Mouse (Mus musculus) limb, embryonic 14.5 days (tissue): ENCODE data around the gene Lsamp. TPM values are rescaled to one million over a fixed set of nuclear protein-coding genes. Genes with fewer than 3 reads are reported as not detected.

Source experiments
- ATAC-seq: fragments of 200-750 bp; cut with Nextera tagmentation; 2 replicates; pipeline ENCODE4 v1.8.0; 2017; ENCODE audit warnings: low read depth, moderate number of reproducible peaks, moderate TSS enrichment; ENCODE audit not compliant: low FRiP score
- DNase-seq: peaks from one replicate; pipeline ENCODE4 v3.0.0-alpha.2; 2015; ENCODE audit warnings: low spot score
- H3K27ac ChIP-seq: fragments of 300-500 bp; sonication (generic); replicated peaks from 2 replicates; pipeline ENCODE4 v1.5.1; 2014; ENCODE audit warnings: low read depth, mild to moderate bottlenecking, low read length, moderate library complexity, mixed read lengths
- H3K27me3 ChIP-seq: fragments of 300-500 bp; sonication (generic); 2 replicates; pipeline ENCODE4 v1.6.1; 2014; ENCODE audit warnings: low read length, mixed read lengths; ENCODE audit not compliant: control insufficient read depth, insufficient read depth
- H3K36me3 ChIP-seq: fragments of 300-500 bp; sonication (generic); 2 replicates; pipeline ENCODE4 v1.6.1; 2014; ENCODE audit warnings: mild to moderate bottlenecking, low read length, moderate library complexity, mixed read lengths; ENCODE audit not compliant: control insufficient read depth, insufficient read depth
- H3K4me1 ChIP-seq: fragments of 300-500 bp; sonication (generic); 2 replicates; pipeline ENCODE4 v1.6.1; 2014; ENCODE audit warnings: antibody characterized with exemption, low read length, mixed read lengths; ENCODE audit not compliant: control insufficient read depth, insufficient read depth
- H3K4me2 ChIP-seq: fragments of 300-500 bp; sonication (generic); replicated peaks from 2 replicates; pipeline ENCODE4 v1.6.1; 2014; ENCODE audit warnings: low read depth, mild to moderate bottlenecking, low read length, moderate library complexity; ENCODE audit not compliant: severe bottlenecking
- H3K4me3 ChIP-seq: fragments of 300-500 bp; sonication (generic); replicated peaks from 2 replicates; pipeline ENCODE4 v1.5.1; 2014; ENCODE audit warnings: low read length
- H3K9ac ChIP-seq: fragments of 300-500 bp; sonication (generic); 2 replicates; pipeline ENCODE4 v1.6.1; 2014; ENCODE audit warnings: mild to moderate bottlenecking, low read depth, low read length, moderate library complexity; ENCODE audit not compliant: severe bottlenecking
- H3K9me3 ChIP-seq: fragments of 300-500 bp; sonication (generic); 2 replicates; pipeline ENCODE4 v1.6.1; 2016; ENCODE audit warnings: low read length; ENCODE audit not compliant: control insufficient read depth
- POLR2A ChIP-seq: fragments of 200-500 bp; IDR thresholded peaks from 2 replicates; pipeline ENCODE4 v1.8.0; 2012; ENCODE audit warnings: inconsistent platforms, mild to moderate bottlenecking, moderate library complexity, borderline replicate concordance; ENCODE audit not compliant: insufficient read depth, insufficient read length; ENCODE audit errors: extremely low read depth
- WGBS: fragments of 180-500 bp; shearing (Covaris S2); extraction: QIAGEN DNeasy Blood & Tissue Kit; methylation state at CpG from one replicate; pipeline ENCODE4 v1.1.7; 2014; 5-methylcytosine and 5-hydroxymethylcytosine counted together
- polyA plus RNA-seq, 2 experiments: library from polyadenylated mRNA; depleted of rRNA in 1 of 2; stranded (reverse) in 1 of 2; unstranded in 1 of 2; fragments of >200 nt; fragmentation: Nextera tagmentation in 1 of 2; extraction: Ambion mirVana in 1 of 2; gene quantifications; 2 replicates each; pipeline versions ENCODE4 v1.2.1 to v1.2.3; 2012 to 2014

The Lsamp gene
- polyA plus RNA-seq, 2 experiments: 5.3 to 11.8 TPM

DNA sequence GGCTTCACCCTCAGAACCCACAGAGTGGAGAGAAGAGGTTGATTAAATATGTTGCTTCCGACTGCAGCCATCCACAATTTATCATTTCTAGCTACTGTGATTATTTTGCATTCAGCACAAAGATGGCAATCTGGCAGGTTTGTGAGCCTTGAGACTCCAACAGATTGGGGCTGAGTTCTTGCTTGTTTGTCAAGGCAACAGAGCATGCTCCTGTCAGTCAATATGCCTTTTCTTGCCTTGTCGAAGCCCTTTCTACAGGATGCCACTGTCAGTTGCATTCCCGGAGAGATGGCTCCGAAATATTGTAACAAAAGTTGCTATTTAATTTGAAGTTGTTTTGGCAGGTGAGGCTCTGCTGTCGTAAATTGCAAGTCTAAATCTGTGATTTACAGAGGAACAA, 643.0 kb downstream of the Lsamp start:
- H3K4me2 ChIP-seq: no peak overlapping the region
- TF ChIP-seq POLR2A: no peak
- H3K9me3 ChIP-seq: no peaks in the 10 kb centered on the region
- WGBS: 77% methylated on average over 5 of the region's 5 CpGs
- DNase-seq (no peak), ATAC-seq (no peak)
- H3K4me1 ChIP-seq: no peaks in the 10 kb centered on the region
- no peak overlapping the region for H3K9ac ChIP-seq
- no peak overlapping the region for H3K4me3 ChIP-seq
- H3K36me3 ChIP-seq: no peaks in the 10 kb centered on the region
- H3K27me3 ChIP-seq: no peaks in the 10 kb centered on the region
- no peak overlapping the region for H3K27ac ChIP-seq

DNA sequence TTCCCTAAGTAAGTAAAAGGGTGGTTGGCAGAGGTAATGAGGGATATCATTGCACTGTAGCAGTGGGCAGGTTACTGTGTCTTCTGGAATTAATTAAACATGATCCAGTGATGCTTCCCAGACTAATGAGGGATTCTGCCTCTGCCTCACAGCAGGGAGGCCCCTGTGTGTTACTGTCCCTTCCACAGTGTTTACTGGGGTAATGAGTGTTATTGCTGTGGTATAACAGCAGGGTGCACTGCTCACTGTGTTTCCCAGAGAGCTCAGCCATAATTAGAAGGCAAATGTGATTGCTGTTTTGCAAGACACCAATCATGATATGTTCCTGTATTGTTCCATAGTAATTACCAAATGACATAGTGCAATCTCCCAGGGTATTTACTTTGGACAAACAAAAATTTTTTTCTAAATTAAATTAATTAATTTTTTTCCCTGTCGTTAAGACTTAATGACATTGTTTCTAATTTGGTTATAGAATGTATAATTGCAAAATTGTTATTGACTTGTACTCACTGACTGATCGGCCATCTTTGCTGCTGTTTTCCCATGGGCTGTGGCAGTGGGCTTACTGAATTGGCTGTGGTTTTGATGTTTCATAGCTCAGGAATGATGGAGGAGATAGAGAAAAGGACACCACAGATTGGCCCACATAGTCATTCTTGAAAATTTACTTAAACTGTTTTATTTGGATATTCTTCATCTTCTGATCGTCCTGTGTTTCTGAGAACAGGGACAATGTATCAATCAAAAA, 655.6 kb downstream of the Lsamp start:
- H3K4me1 ChIP-seq: no peaks in the 10 kb centered on the region
- DNase-seq: peak; percentile 17
- H3K27ac ChIP-seq: no peak overlapping the region
- no peaks in the 10 kb centered on the region for H3K27me3 ChIP-seq
- no peak overlapping the region for H3K4me2 ChIP-seq
- no peak for ATAC-seq
- H3K36me3 ChIP-seq: no peaks in the 10 kb centered on the region
- no peaks in the 10 kb centered on the region for H3K9me3 ChIP-seq
- no peak overlapping the region for H3K9ac ChIP-seq
- 62% methylated on average over 3 of the region's 3 CpGs for whole genome bisulfite sequencing
- no peak for TF ChIP-seq POLR2A
- H3K4me3 ChIP-seq: no peak overlapping the region

DNA sequence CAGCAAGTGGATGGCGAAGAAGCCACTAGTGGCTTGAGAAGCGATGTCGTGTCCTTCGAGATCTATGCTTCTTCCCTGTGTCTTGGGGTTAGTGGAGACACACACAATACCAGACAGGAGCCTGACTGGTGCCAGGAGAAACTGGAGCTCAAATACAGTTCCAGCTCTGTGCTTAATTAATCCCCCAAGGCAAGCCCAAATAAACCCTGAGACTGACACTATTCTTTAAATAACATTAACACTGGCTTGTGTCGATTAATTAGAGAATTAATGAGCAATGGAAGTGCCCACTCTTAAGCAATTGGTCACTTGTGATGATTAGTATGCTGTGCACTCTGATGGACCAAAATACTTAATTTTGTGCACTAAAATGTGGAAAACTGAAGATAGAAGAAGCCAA, 668.6 kb downstream of the Lsamp start:
- TF ChIP-seq POLR2A: no peak
- H3K4me1 ChIP-seq: no peaks in the 10 kb centered on the region
- H3K27me3 ChIP-seq: no peaks in the 10 kb centered on the region
- H3K4me3 ChIP-seq: no peak overlapping the region
- WGBS: 85% methylated on average over 5 of the region's 5 CpGs
- H3K36me3 ChIP-seq: no peaks in the 10 kb centered on the region
- H3K4me2 ChIP-seq: no peak overlapping the region
- H3K27ac ChIP-seq: no peak overlapping the region
- ATAC-seq (no peak), DNase-seq (no peak)
- H3K9ac ChIP-seq: no peak overlapping the region
- H3K9me3 ChIP-seq: no peaks in the 10 kb centered on the region

DNA sequence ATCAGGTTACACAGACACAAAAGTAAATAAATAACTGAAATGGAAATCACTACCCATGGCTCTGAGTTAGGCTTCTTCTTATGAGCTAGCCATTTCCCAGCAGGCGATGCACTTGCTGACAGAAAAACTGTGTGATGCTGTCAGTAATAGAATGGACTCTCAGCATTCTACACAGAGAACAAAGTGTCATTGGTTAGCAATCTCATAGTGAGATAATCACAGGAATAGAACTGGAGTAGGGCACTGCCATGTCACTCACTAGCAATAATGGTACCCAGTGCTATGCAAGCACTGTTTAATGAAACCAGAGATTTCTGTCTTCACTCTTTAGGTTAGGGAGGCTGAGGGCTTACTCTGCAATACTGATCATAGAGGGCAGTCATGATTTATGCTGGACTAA, 669.3 kb downstream of the Lsamp start:
- no peak overlapping the region for H3K9ac ChIP-seq
- H3K4me1 ChIP-seq: no peaks in the 10 kb centered on the region
- DNase-seq (no peak), ATAC-seq (no peak)
- no peaks in the 10 kb centered on the region for H3K9me3 ChIP-seq
- no peak for TF ChIP-seq POLR2A
- WGBS: 95% methylated on average over 1 of the region's 1 CpGs
- H3K36me3 ChIP-seq: no peaks in the 10 kb centered on the region
- H3K27me3 ChIP-seq: no peaks in the 10 kb centered on the region
- H3K27ac ChIP-seq: no peak overlapping the region
- H3K4me3 ChIP-seq: no peak overlapping the region
- no peak overlapping the region for H3K4me2 ChIP-seq

DNA sequence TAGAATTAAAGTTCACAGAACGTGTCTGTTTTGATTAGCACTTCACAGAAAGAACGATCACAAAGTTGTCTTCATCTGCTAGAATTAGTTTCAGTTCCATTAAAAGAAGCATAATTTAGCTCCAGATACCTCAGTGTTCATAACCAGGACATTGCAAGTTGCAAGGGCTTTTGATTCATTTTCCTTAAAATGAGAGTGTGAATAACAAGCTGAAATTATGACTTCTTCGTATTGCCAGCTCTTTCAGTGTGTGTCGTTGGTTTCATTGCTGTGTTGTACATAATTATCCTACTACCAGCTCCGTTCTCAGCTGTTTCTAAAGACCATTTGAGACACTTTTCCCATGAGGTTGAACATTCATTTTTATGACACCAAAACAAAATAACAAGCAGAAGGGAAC, 672.2 kb downstream of the Lsamp start:
- no peak overlapping the region for H3K9ac ChIP-seq
- H3K27ac ChIP-seq: no peak overlapping the region
- no peak overlapping the region for H3K4me2 ChIP-seq
- ATAC-seq (no peak), DNase-seq (no peak)
- H3K9me3 ChIP-seq: no peaks in the 10 kb centered on the region
- H3K36me3 ChIP-seq: no peaks in the 10 kb centered on the region
- no peak for TF ChIP-seq POLR2A
- H3K4me3 ChIP-seq: no peak overlapping the region
- H3K27me3 ChIP-seq: no peaks in the 10 kb centered on the region
- H3K4me1 ChIP-seq: no peaks in the 10 kb centered on the region
- WGBS: 54% methylated on average over 5 of the region's 5 CpGs

DNA sequence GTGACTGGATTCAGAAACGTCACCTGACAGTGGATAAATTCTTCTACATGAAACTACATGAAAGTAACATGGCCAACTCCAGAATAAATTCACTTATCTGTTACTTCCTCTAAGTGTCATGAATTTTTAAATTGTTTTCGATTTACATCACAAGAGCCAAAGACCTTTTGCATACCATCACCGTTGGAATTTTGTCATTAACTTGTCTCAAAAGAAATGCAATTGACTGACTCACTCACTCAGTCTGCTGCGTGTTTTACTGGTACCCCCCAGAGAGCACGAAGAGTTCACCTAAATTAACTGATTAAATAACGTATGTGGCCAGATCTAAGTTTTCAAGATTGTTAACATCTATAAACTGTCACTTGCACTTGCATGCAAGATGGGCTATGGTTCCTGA, 672.7 kb downstream of the Lsamp start:
- no peak overlapping the region for H3K27ac ChIP-seq
- H3K27me3 ChIP-seq: no peaks in the 10 kb centered on the region
- H3K4me1 ChIP-seq: no peaks in the 10 kb centered on the region
- H3K9ac ChIP-seq: no peak overlapping the region
- no peak overlapping the region for H3K4me3 ChIP-seq
- no peaks in the 10 kb centered on the region for H3K36me3 ChIP-seq
- no peak for ATAC-seq
- H3K9me3 ChIP-seq: no peaks in the 10 kb centered on the region
- DNase-seq: no peak
- WGBS: 40% methylated on average over 6 of the region's 6 CpGs
- no peak for TF ChIP-seq POLR2A
- no peak overlapping the region for H3K4me2 ChIP-seq
